Mouse (Mus musculus) frontal cortex, postnatal 36 days (tissue): Measurements from ENCODE around the gene Tex35.

Experiments
- DNase-seq, 2 experiments: peaks; one replicate each; pipeline ENCODE4 v3.0.0; 2022; ENCODE audit warnings: low spot score in 2 of 2

Gene Tex35

GRCm38 (mm10) chr1:157054659-157055058 lies 53.8 kb downstream of the Tex35 start:
- DNase-seq: no peak

DNA sequence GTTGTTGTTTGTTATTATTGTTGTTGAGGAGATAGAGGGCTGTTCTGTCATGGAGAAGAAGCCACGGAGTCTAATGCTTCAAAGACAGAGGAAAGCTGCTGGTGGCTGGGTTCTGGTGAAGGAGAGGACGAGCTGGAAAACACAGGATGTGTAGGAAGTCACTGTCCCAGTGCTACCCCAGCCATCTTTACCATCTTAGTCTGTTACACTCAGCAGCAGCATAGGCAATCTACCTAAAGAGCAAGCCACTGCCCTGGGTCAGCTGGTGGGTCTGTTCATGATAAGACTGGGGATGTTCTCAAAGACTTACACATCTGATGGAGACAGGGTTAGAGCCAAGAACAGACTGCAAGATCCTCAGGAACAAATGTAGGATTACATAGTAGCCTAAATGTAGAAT lies 58.6 kb downstream of the Tex35 start:
- no peak for DNase-seq
